Mouse (Mus musculus) erythroid progenitor cell, adult 5-6 weeks (primary cell): ENCODE measurements around the gene Snd1. TPM values are rescaled to one million over a fixed set of nuclear protein-coding genes. Genes with fewer than 3 reads are reported as not detected.

Experiments
- ATAC-seq: replicated peaks from 2 replicates; pipeline ENCODE4 v1.8.0; 2016; ENCODE audit warnings: moderate number of reproducible peaks, mild to moderate bottlenecking, moderate TSS enrichment, inconsistent platforms; ENCODE audit not compliant: poor library complexity, low FRiP score, severe bottlenecking
- total RNA-seq, 2 experiments: library from RNA; stranded (forward) in 1 of 2; stranded (reverse) in 1 of 2; fragments of 150-400 nt in 1 of 2; fragments of 186-747, 209-891 nt in 1 of 2; gene quantifications; 2 replicates each; pipeline versions ENCODE4 v1.2.3 to v1.2.4; 2015 to 2017; ENCODE audit warnings: low replicate concordance in 2 of 2

The Snd1 gene
- total RNA-seq, 2 experiments from 2014 or later: 19.9 to 26.0 TPM

GRCm38 (mm10) chr6:28845610-28846009 lies 370.7 kb downstream of the Snd1 start:
- ATAC-seq: no peak

GRCm38 (mm10) chr6:28847616-28848015 lies 372.7 kb downstream of the Snd1 start:
- ATAC-seq: no peak

GRCm38 (mm10) chr6:28848285-28848794 lies 373.4 kb downstream of the Snd1 start:
- no peak for ATAC-seq

- ATAC-seq: no peak
Measured at GRCm38 (mm10) chr6:28848891-28849290, 374.0 kb downstream of the Snd1 start.

GRCm38 (mm10) chr6:28849317-28849716 lies 374.4 kb downstream of the Snd1 start:
- ATAC-seq: no peak

- no peak for ATAC-seq
Measured at GRCm38 (mm10) chr6:28850326-28850900, 375.5 kb downstream of the Snd1 start.

GRCm38 (mm10) chr6:28852342-28852741 lies 377.4 kb downstream of the Snd1 start:
- ATAC-seq: no peak

GRCm38 (mm10) chr6:28853164-28853563 lies 378.2 kb downstream of the Snd1 start:
- ATAC-seq: no peak

- no peak for ATAC-seq
Measured at GRCm38 (mm10) chr6:28853654-28854053, 378.7 kb downstream of the Snd1 start.

GRCm38 (mm10) chr6:28854598-28854997 lies 379.7 kb downstream of the Snd1 start:
- no peak for ATAC-seq

- no peak for ATAC-seq
Measured at GRCm38 (mm10) chr6:28855442-28855841, 380.5 kb downstream of the Snd1 start.

GRCm38 (mm10) chr6:28856789-28857188 lies 381.9 kb downstream of the Snd1 start:
- no peak for ATAC-seq

GRCm38 (mm10) chr6:28857198-28858180 lies 382.6 kb downstream of the Snd1 start:
- no peak for ATAC-seq

GRCm38 (mm10) chr6:28859094-28859493 lies 384.2 kb downstream of the Snd1 start:
- no peak for ATAC-seq

GRCm38 (mm10) chr6:28860450-28860849 lies 385.5 kb downstream of the Snd1 start:
- no peak for ATAC-seq

GRCm38 (mm10) chr6:28860922-28861321 lies 386.0 kb downstream of the Snd1 start:
- ATAC-seq: no peak

GRCm38 (mm10) chr6:28862304-28862703 lies 387.4 kb downstream of the Snd1 start:
- no peak for ATAC-seq

GRCm38 (mm10) chr6:28864684-28865083 lies 389.7 kb downstream of the Snd1 start:
- ATAC-seq: no peak

- ATAC-seq: no peak
Measured at GRCm38 (mm10) chr6:28865112-28865511, 390.2 kb downstream of the Snd1 start.

GRCm38 (mm10) chr6:28866206-28866605 lies 391.3 kb downstream of the Snd1 start:
- ATAC-seq: no peak
